Mouse (Mus musculus): Measurements from ENCODE around the gene Klb. TPM values are rescaled to one million over a fixed set of nuclear protein-coding genes. Genes with fewer than 3 reads are reported as not detected.
A peak's percentile ranks its signal among the peaks of the same experiment; 100 is the strongest.

The Klb gene
- polyA plus RNA-seq, 1 experiment from 2014 or later = 0.12 TPM

GRCm38 (mm10) chr5:65387008-65387867 lies 39.1 kb downstream of the Klb start:
- Histone ChIP-seq H3K9ac (ENCODE audit: low read depth, low read length) (no peak overlapping the region), H3K27ac (no peak overlapping the region), H3K4me2 (ENCODE audit: low read length) (no peak overlapping the region), H3K27me3 (ENCODE audit: insufficient read depth, low read length) (no peaks in the 10 kb centered on the region), H3K4me1 (replicated peaks; ENCODE audit: insufficient read depth, low read length) (peaks cover 8% of the 10 kb centered on the region), H3K9me3 (replicated peaks; ENCODE audit: low read length) (no peaks in the 10 kb centered on the region), H3K4me3 (replicated peaks; ENCODE audit: low read depth, low read length) (no peak overlapping the region), H3K36me3 (ENCODE audit: insufficient read depth, low read length) (peaks cover 26% of the 10 kb centered on the region)
- no peak for DNase-seq (ENCODE audit: low spot score)
- ATAC-seq (replicated peaks; ENCODE audit: low FRiP score, low read depth) = no peak
- WGBS = 79% methylated on average over 6 of the region's 6 CpGs
- TF ChIP-seq CTCF (IDR thresholded peaks at IDR 0.05; ENCODE audit: low read depth) = no peak

GRCm38 (mm10) chr5:65390648-65391644 lies 42.8 kb downstream of the Klb start, which contains the start of the genes Rpl9 and Lias:
Rpl9 (minus strand) TSS chr5:65391444.
Lias (plus strand) TSS chr5:65391497.
- Histone ChIP-seq H3K4me3 (replicated peaks; ENCODE audit: low read depth, low read length) (peak within 1 kb of the TSS; percentile 97), H3K27ac (peak within 1 kb of the TSS; percentile 92), H3K9me3 (replicated peaks; ENCODE audit: low read length) (no peaks in the 10 kb centered on the region), H3K9ac (ENCODE audit: low read depth, low read length) (peak within 1 kb of the TSS; percentile 99), H3K4me2 (ENCODE audit: low read length) (peak within 1 kb of the TSS; percentile 69), H3K36me3 (ENCODE audit: insufficient read depth, low read length) (peaks cover 33% of the 10 kb centered on the region), H3K27me3 (ENCODE audit: insufficient read depth, low read length) (no peaks in the 10 kb centered on the region), H3K4me1 (replicated peaks; ENCODE audit: insufficient read depth, low read length) (peaks cover 8% of the 10 kb centered on the region)
- ATAC-seq (replicated peaks; ENCODE audit: low FRiP score, low read depth) = peak; percentile 95
- no peak for TF ChIP-seq CTCF (IDR thresholded peaks at IDR 0.05; ENCODE audit: low read depth)
- DNase-seq (ENCODE audit: low spot score) = peak; percentile 97
- under 1% methylated on average over 83 of the region's 83 CpGs for whole genome bisulfite sequencing

GRCm38 (mm10) chr5:65391753-65392152 lies 43.6 kb downstream of the Klb start:
- peak overlapping the region; percentile 62 for H3K4me2 ChIP-seq (ENCODE audit: low read length)
- TF ChIP-seq CTCF (IDR thresholded peaks at IDR 0.05; ENCODE audit: low read depth) = no peak
- 2% methylated on average over 12 of the region's 12 CpGs for WGBS
- H3K27me3 ChIP-seq (ENCODE audit: insufficient read depth, low read length) = no peaks in the 10 kb centered on the region
- ATAC-seq (replicated peaks; ENCODE audit: low FRiP score, low read depth) (peak; percentile 71), DNase-seq (ENCODE audit: low spot score) (peak; percentile 78)
- peaks cover 38% of the 10 kb centered on the region for H3K36me3 ChIP-seq (ENCODE audit: insufficient read depth, low read length)
- H3K4me3 ChIP-seq (replicated peaks; ENCODE audit: low read depth, low read length) = peak overlapping the region; percentile 97
- H3K9ac ChIP-seq (ENCODE audit: low read depth, low read length) = peak overlapping the region; percentile 99
- H3K4me1 ChIP-seq (replicated peaks; ENCODE audit: insufficient read depth, low read length) = peaks cover 8% of the 10 kb centered on the region
- H3K9me3 ChIP-seq (replicated peaks; ENCODE audit: low read length) = no peaks in the 10 kb centered on the region
- peak overlapping the region; percentile 92 for H3K27ac ChIP-seq

- peak; percentile 19; the same call in 1 of the 2 replicates for TF ChIP-seq CTCF (IDR thresholded peaks at IDR 0.05; ENCODE audit: low read depth)
- H3K9ac ChIP-seq (ENCODE audit: low read depth, low read length) = no peak overlapping the region
- peaks cover 8% of the 10 kb centered on the region for H3K4me1 ChIP-seq (replicated peaks; ENCODE audit: insufficient read depth, low read length)
- H3K27me3 ChIP-seq (ENCODE audit: insufficient read depth, low read length) = no peaks in the 10 kb centered on the region
- H3K36me3 ChIP-seq (ENCODE audit: insufficient read depth, low read length) = peaks cover 21% of the 10 kb centered on the region; the same call in 1 of the 2 replicates
- H3K4me2 ChIP-seq (ENCODE audit: low read length) = no peak overlapping the region
- DNase-seq (ENCODE audit: low spot score) (no peak), ATAC-seq (replicated peaks; ENCODE audit: low FRiP score, low read depth) (no peak)
- WGBS = 94% methylated on average over 7 of the region's 7 CpGs
- no peak overlapping the region for H3K4me3 ChIP-seq (replicated peaks; ENCODE audit: low read depth, low read length)
- no peak overlapping the region for H3K27ac ChIP-seq
- H3K9me3 ChIP-seq (replicated peaks; ENCODE audit: low read length) = no peaks in the 10 kb centered on the region
These were observed 46.3 kb downstream of the Klb start for GRCm38 (mm10) chr5:65394425-65394824.

- Histone ChIP-seq H3K36me3 (ENCODE audit: insufficient read depth, low read length) (peaks cover 42% of the 10 kb centered on the region), H3K27me3 (ENCODE audit: insufficient read depth, low read length) (no peaks in the 10 kb centered on the region), H3K9me3 (replicated peaks; ENCODE audit: low read length) (no peaks in the 10 kb centered on the region), H3K4me1 (replicated peaks; ENCODE audit: insufficient read depth, low read length) (no peaks in the 10 kb centered on the region), H3K4me3 (replicated peaks; ENCODE audit: low read depth, low read length) (no peak overlapping the region), H3K27ac (no peak overlapping the region), H3K9ac (ENCODE audit: low read depth, low read length) (no peak overlapping the region), H3K4me2 (ENCODE audit: low read length) (no peak overlapping the region)
- peak; percentile 71; the same call in 1 of the 2 replicates for ATAC-seq (replicated peaks; ENCODE audit: low FRiP score, low read depth)
- peak; percentile 91 for DNase-seq (ENCODE audit: low spot score)
- TF ChIP-seq CTCF (IDR thresholded peaks at IDR 0.05; ENCODE audit: low read depth) = peak; percentile 99
- WGBS = 24% methylated on average over 2 of the region's 2 CpGs
These were observed 53.3 kb downstream of the Klb start for GRCm38 (mm10) chr5:65401251-65401994.
